Mouse (Mus musculus) liver, adult 2 months (tissue): ENCODE results near the gene Cep164.

Experiments used
- CTCF ChIP-seq: fragments of 200-500 bp; IDR thresholded peaks from 2 replicates; pipeline ENCODE4 v1.5.1; 2011; ENCODE audit warnings: low read depth, low read length, control low read depth
- POLR2A ChIP-seq: fragments of 200-500 bp; IDR thresholded peaks from 2 replicates; pipeline ENCODE4 v1.6.1; 2011; ENCODE audit warnings: low read length, control low read depth; ENCODE audit not compliant: insufficient read depth; ENCODE audit errors: extremely low read depth

- TF ChIP-seq CTCF (no peak), POLR2A (no peak)
These were observed 10.0 kb downstream of the Cep164 start for GRCm38 (mm10) chr9:45818406-45819011.
